Mouse (Mus musculus): ENCODE data around the gene Plbd2.
"Not testable (repeated sequence)": the region's sequence is repeated elsewhere in the genome, so short reads cannot be mapped to it uniquely, and the experiment has no call there.

Plbd2 gene

DNA sequence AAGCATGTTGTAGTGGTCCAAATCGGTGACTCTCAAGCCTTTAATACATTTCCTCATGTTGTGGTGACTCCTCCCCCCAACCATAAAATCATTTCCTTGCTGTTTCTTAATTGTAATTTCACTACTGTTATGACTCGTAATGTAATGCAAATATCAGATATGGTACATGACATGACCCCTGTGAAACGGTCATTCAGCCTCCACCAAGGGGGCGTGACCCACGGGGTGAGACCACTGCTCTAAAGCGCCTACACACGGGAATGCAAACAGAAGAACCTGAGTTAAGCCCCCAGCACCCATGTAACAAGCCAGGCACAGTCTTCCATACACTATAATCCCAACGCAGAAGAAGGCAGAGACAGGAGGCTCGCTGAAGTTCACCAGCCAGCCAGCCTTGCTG lies 2.4 kb upstream of the Plbd2 start:
- Histone ChIP-seq H3K4me1 (replicated peaks; ENCODE audit: low read depth, low read length) (peaks cover 36% of the 10 kb centered on the region), H3K4me3 (replicated peaks; ENCODE audit: low read length) (peak overlapping the region; percentile 17; the same call in 1 of the 2 replicates), H3K9me3 (ENCODE audit: low read length) (no peaks in the 10 kb centered on the region), H3K27me3 (ENCODE audit: insufficient read depth, low read length) (peaks cover 19% of the 10 kb centered on the region), H3K36me3 (ENCODE audit: insufficient read depth, low read length) (no peaks in the 10 kb centered on the region)
- TF ChIP-seq POU5F1 (IDR thresholded peaks at IDR 0.05; ENCODE audit: borderline replicate concordance, low read length) = no peak
- no peak for TF ChIP-seq NANOG (IDR thresholded peaks at IDR 0.05; ENCODE audit: borderline replicate concordance, low read length)

DNA sequence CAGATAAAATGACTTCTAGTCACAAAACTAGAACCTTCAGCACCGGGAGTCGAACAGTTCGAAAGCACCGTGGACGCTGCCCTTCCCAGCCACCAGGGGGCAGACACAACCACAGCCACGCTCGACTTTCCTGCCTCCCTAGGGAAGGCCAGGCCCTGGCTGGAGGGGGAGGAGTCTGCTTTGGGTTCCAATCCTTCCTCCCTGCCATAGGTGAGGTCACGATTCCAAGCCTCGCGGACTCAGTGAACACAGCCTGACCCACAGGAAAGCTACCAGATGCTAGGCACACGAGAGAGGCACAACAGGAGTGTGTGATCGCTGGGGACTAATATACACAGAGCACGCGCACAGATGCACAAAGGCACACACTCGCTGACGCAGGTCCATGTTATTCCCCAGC lies 1.9 kb upstream of the Plbd2 start:
- TF ChIP-seq CTCF (conservative IDR thresholded peaks at IDR 0.05; ENCODE audit: low read length) = peak; percentile 91
- no peak for TF ChIP-seq POU5F1 (IDR thresholded peaks at IDR 0.05; ENCODE audit: borderline replicate concordance, low read length)
- Histone ChIP-seq H3K36me3 (ENCODE audit: insufficient read depth, low read length) (no peaks in the 10 kb centered on the region), H3K9me3 (ENCODE audit: low read length) (no peaks in the 10 kb centered on the region), H3K27me3 (ENCODE audit: insufficient read depth, low read length) (peaks cover 19% of the 10 kb centered on the region), H3K4me1 (replicated peaks; ENCODE audit: low read depth, low read length) (peaks cover 32% of the 10 kb centered on the region), H3K4me3 (replicated peaks; ENCODE audit: low read length) (peak overlapping the region; percentile 17; the same call in 1 of the 2 replicates)

DNA sequence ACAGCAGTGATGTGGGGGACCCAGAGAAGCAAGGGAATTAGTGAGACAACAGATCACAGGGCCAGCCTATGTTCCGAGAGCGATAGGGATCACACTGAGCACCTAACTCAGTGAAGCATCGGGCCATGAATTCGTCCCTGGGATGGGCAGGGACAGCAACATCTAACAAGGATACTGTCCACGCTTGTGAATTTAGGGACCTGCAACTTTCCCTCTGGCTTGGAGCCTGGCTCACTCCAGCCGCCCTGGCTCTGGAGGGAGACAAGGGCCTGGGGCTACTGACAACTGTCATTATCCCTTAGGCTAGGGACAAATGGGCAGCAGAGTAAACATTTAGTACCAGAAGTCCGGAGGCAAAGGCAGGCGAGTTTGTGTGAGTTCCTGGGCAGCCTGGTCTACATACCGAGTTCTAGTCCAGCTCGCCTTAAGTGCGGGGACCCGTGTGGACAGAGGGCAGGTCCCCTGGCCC lies 716 bp downstream of the Plbd2 start:
- H3K4me1 ChIP-seq (replicated peaks; ENCODE audit: low read depth, low read length) = peaks cover 44% of the 10 kb centered on the region
- no peak for TF ChIP-seq CTCF (conservative IDR thresholded peaks at IDR 0.05; ENCODE audit: low read length)
- no peak for TF ChIP-seq POU5F1 (IDR thresholded peaks at IDR 0.05; ENCODE audit: borderline replicate concordance, low read length)
- no peak for TF ChIP-seq NANOG (IDR thresholded peaks at IDR 0.05; ENCODE audit: borderline replicate concordance, low read length)
- peaks cover 21% of the 10 kb centered on the region for H3K36me3 ChIP-seq (ENCODE audit: insufficient read depth, low read length)

DNA sequence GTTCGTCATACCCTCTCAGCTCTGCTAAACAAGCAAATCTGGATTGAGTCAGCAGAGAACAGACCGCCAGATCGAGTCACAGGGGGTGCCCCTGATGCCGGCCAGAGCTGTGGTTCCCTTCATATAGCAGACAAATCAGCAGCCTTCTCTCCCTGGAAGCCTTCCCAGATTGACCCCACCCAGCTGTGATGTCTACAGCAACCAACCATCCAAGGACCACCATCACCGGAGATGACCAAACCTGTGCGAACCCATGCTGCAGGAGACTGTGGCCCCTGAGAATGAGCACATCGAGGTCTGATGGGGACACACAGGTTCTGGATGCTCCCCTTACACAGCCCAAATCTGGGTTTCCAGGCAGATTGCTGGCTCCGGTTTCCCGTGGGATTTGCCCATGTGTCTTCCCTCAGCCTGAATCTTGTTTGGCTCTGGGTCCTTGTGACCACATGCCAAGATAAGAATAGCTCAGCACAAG lies 1.2 kb downstream of the Plbd2 start:
- peaks cover 11% of the 10 kb centered on the region for H3K27me3 ChIP-seq (ENCODE audit: insufficient read depth, low read length)
- H3K4me3 ChIP-seq (replicated peaks; ENCODE audit: low read length) = peak overlapping the region; percentile 99
- H3K9me3 ChIP-seq (ENCODE audit: low read length) = no peaks in the 10 kb centered on the region
- TF ChIP-seq CTCF (conservative IDR thresholded peaks at IDR 0.05; ENCODE audit: low read length) (no peak), NANOG (IDR thresholded peaks at IDR 0.05; ENCODE audit: borderline replicate concordance, low read length) (no peak), POU5F1 (IDR thresholded peaks at IDR 0.05; ENCODE audit: borderline replicate concordance, low read length) (no peak)
- peaks cover 27% of the 10 kb centered on the region for H3K36me3 ChIP-seq (ENCODE audit: insufficient read depth, low read length)
- H3K4me1 ChIP-seq (replicated peaks; ENCODE audit: low read depth, low read length) = peaks cover 46% of the 10 kb centered on the region

More for the DNA sequence above, 716 bp downstream of the Plbd2 start:
- H3K4me3 ChIP-seq (replicated peaks; ENCODE audit: low read length) = peak overlapping the region; percentile 99
- H3K27me3 ChIP-seq (ENCODE audit: insufficient read depth, low read length) = peaks cover 11% of the 10 kb centered on the region
- H3K9me3 ChIP-seq (ENCODE audit: low read length) = no peaks in the 10 kb centered on the region

DNA sequence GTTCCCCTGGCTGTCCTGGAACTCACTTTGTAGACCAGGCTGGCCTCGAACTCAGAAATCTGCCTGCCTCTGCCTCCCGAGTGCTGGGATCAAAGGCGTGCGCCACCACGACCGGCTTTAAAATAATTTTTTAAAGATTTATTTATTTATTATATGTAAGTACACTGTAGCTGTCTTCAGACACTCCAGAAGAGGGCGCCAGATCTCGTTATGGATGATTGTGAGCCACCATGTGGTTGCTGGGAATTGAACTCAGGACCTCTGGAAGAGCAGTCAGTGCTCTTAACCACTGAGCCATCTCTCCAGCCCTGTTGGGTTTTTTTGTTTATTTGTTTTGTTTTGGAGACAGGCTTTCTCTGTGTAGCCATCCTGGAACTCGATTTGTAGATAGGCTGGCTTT lies 2.8 kb downstream of the Plbd2 start:
- H3K27me3 ChIP-seq (ENCODE audit: insufficient read depth, low read length) = peaks cover 11% of the 10 kb centered on the region
- H3K36me3 ChIP-seq (ENCODE audit: insufficient read depth, low read length) = peaks cover 42% of the 10 kb centered on the region
- not testable (repeated sequence) for H3K4me3 ChIP-seq (replicated peaks; ENCODE audit: low read length); H3K9me3 ChIP-seq (ENCODE audit: low read length)
- 0 out of 2 replicates have a peak, but pooled peaks have one; percentile 5 for TF ChIP-seq CTCF (conservative IDR thresholded peaks at IDR 0.05; ENCODE audit: low read length)
- H3K4me1 ChIP-seq (replicated peaks; ENCODE audit: low read depth, low read length) = peaks cover 57% of the 10 kb centered on the region

DNA sequence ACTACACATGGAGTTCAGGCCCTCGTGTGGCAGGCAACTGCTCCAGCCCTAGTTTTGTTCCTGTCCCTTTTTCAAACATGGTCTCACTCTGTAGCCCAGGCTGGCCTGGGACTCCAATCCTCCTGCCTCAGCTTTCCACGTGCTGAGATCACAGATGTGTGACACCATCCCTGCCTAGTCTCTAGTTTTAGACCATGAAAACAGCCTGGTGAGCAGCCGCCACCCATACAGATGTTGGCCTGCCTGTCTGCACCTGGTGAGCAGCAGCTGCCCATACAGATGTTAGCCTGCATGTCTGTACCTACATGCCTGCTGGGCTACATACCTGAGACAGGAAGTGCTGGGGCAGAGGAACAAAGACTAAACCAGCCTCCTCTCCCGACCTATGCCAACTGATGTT lies 4.2 kb downstream of the Plbd2 start:
- TF ChIP-seq POU5F1 (IDR thresholded peaks at IDR 0.05; ENCODE audit: borderline replicate concordance, low read length) (no peak), NANOG (IDR thresholded peaks at IDR 0.05; ENCODE audit: borderline replicate concordance, low read length) (no peak), CTCF (conservative IDR thresholded peaks at IDR 0.05; ENCODE audit: low read length) (no peak)
- H3K9me3 ChIP-seq (ENCODE audit: low read length) = no peaks in the 10 kb centered on the region

DNA sequence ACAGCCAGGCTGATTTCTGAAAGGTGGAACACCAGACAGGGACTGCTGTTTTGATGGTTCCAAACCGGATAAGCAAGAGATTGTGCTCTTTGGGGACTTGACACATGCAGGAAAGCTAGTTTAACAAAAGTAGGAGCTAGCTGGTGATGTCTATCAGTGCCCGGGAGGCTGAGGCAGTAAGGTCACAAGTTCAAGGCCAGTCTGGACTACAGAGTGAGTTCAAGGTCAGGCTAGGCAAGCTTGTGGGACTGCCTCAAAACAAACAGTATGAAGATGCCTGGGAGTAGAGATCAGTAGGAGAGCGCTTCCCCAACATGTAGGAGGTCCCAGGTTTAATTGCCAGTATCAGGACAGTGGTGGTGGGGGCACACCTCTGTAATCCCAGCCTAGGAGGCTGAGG lies 6.4 kb downstream of the Plbd2 start:
- Histone ChIP-seq H3K9me3 (ENCODE audit: low read length) (no peaks in the 10 kb centered on the region), H3K36me3 (ENCODE audit: insufficient read depth, low read length) (peaks cover 78% of the 10 kb centered on the region), H3K4me3 (replicated peaks; ENCODE audit: low read length) (no peak overlapping the region), H3K27me3 (ENCODE audit: insufficient read depth, low read length) (no peaks in the 10 kb centered on the region), H3K4me1 (replicated peaks; ENCODE audit: low read depth, low read length) (peaks cover 79% of the 10 kb centered on the region)
- TF ChIP-seq POU5F1 (IDR thresholded peaks at IDR 0.05; ENCODE audit: borderline replicate concordance, low read length) = no peak
- no peak for TF ChIP-seq CTCF (conservative IDR thresholded peaks at IDR 0.05; ENCODE audit: low read length)
- no peak for TF ChIP-seq NANOG (IDR thresholded peaks at IDR 0.05; ENCODE audit: borderline replicate concordance, low read length)

More for the DNA sequence above, 4.2 kb downstream of the Plbd2 start:
- no peak overlapping the region for H3K4me3 ChIP-seq (replicated peaks; ENCODE audit: low read length)
- peaks cover 56% of the 10 kb centered on the region for H3K36me3 ChIP-seq (ENCODE audit: insufficient read depth, low read length)
- H3K27me3 ChIP-seq (ENCODE audit: insufficient read depth, low read length) = peaks cover 11% of the 10 kb centered on the region
- H3K4me1 ChIP-seq (replicated peaks; ENCODE audit: low read depth, low read length) = peaks cover 68% of the 10 kb centered on the region

DNA sequence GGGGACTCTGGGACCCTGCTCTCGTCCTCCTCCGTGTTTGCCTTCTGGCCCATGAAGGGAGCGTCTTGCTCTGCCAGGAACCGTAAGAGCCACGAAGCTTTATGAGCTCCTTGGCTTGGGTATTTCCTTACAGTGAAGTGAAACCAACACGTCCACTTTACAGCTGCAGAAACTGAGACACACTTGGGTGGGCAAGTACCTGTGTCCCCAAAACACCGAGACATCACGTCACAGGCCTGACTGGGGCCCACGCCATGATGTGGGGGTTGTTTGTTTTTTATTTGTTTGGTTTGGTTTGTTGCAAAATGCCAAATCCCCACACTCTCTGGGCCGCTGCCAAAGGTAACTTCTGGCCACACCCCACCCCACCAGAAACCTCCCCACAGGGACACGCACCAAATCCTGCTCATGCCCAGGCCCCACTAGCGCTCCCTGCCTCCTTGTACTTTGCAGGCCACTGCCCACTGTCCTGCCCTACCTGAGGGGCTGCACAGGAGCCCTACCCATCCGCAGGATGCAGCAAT lies 7.7 kb downstream of the Plbd2 start:
- Histone ChIP-seq H3K4me3 (replicated peaks; ENCODE audit: low read length) (no peak overlapping the region), H3K36me3 (ENCODE audit: insufficient read depth, low read length) (peaks cover 86% of the 10 kb centered on the region), H3K4me1 (replicated peaks; ENCODE audit: low read depth, low read length) (peaks cover 85% of the 10 kb centered on the region), H3K9me3 (ENCODE audit: low read length) (no peaks in the 10 kb centered on the region), H3K27me3 (ENCODE audit: insufficient read depth, low read length) (no peaks in the 10 kb centered on the region)
- no peak for TF ChIP-seq NANOG (IDR thresholded peaks at IDR 0.05; ENCODE audit: borderline replicate concordance, low read length)
- TF ChIP-seq CTCF (conservative IDR thresholded peaks at IDR 0.05; ENCODE audit: low read length) = no peak
- no peak for TF ChIP-seq POU5F1 (IDR thresholded peaks at IDR 0.05; ENCODE audit: borderline replicate concordance, low read length)

DNA sequence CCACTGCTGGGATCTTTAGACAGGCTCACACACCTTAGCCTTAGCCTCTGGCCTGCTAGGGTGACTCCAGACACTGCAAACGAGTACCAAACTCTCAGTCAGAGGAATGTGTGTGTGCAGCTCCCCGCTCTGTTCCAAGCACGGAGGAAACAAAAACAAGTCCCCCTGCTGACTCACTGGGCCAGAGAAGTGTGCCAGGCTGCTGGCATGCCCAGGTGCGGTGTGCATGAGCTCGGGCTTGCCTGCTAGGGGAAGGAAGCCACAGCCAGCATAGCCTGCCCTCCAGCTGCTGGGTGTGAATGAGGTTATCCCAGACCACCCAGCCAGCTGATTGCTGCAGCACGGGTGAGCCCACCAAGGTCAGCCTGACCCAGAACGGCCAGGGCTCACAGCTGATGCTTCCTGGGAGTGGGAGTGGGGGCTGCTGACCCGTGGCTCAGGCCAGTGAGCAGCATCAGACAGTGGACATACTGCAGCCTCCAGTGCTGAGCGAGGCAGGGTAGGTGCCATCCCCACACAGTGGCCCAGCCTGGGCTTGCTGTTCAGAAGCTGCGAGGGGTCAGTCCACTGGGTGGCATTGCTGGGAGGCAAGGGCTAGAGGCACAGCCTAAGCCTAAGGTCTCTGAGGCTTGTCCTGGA lies 8.2 kb downstream of the Plbd2 start:
- TF ChIP-seq POU5F1 (IDR thresholded peaks at IDR 0.05; ENCODE audit: borderline replicate concordance, low read length) = no peak
- H3K4me3 ChIP-seq (replicated peaks; ENCODE audit: low read length) = no peak overlapping the region
- peaks cover 91% of the 10 kb centered on the region for H3K4me1 ChIP-seq (replicated peaks; ENCODE audit: low read depth, low read length)
- peaks cover 92% of the 10 kb centered on the region for H3K36me3 ChIP-seq (ENCODE audit: insufficient read depth, low read length)
- H3K27me3 ChIP-seq (ENCODE audit: insufficient read depth, low read length) = no peaks in the 10 kb centered on the region
- H3K9me3 ChIP-seq (ENCODE audit: low read length) = no peaks in the 10 kb centered on the region

Data from E14TG2a.4 (cell line).